Mouse (Mus musculus) forebrain, embryonic 15.5 days (tissue): ENCODE data around the gene Leap2. TPM values are rescaled to one million over a fixed set of nuclear protein-coding genes. Genes with fewer than 3 reads are reported as not detected.

ENCODE experiments used
- ATAC-seq: fragments of 200-750 bp; cut with Nextera tagmentation; replicated peaks from 2 replicates; pipeline ENCODE4 v1.8.0; 2017; ENCODE audit warnings: mild to moderate bottlenecking, moderate TSS enrichment, moderate library complexity
- H3K27ac ChIP-seq: fragments of 300-500 bp; sonication (generic); replicated peaks from 2 replicates; pipeline ENCODE4 v1.5.1; 2015; ENCODE audit warnings: mild to moderate bottlenecking, inconsistent platforms
- H3K27me3 ChIP-seq: fragments of 300-500 bp; sonication (generic); 2 replicates; pipeline ENCODE4 v1.6.1; 2015; ENCODE audit warnings: inconsistent platforms
- H3K36me3 ChIP-seq: fragments of 300-500 bp; sonication (generic); 2 replicates; pipeline ENCODE4 v1.6.1; 2015; ENCODE audit warnings: mild to moderate bottlenecking, inconsistent platforms
- H3K4me1 ChIP-seq: fragments of 300-500 bp; sonication (generic); 2 replicates; pipeline ENCODE4 v1.6.1; 2015; ENCODE audit warnings: inconsistent platforms
- H3K4me2 ChIP-seq: fragments of 300-500 bp; sonication (generic); replicated peaks from 2 replicates; pipeline ENCODE4 v1.6.1; 2015; ENCODE audit warnings: mild to moderate bottlenecking, inconsistent platforms
- H3K4me3 ChIP-seq: fragments of 300-500 bp; sonication (generic); 2 replicates; pipeline ENCODE4 v1.5.1; 2015; ENCODE audit warnings: mild to moderate bottlenecking, inconsistent platforms
- H3K9ac ChIP-seq: fragments of 300-500 bp; sonication (generic); replicated peaks from 2 replicates; pipeline ENCODE4 v1.6.1; 2015; ENCODE audit warnings: mild to moderate bottlenecking, inconsistent platforms
- H3K9me3 ChIP-seq: fragments of 300-500 bp; sonication (generic); 2 replicates; pipeline ENCODE4 v1.6.1; 2016; ENCODE audit warnings: inconsistent platforms
- WGBS: fragments of 180-500 bp; shearing (Covaris S2); methylation state at CpG from one replicate; pipeline ENCODE4 v1.1.7; 2015; ENCODE audit warnings: mixed read lengths; 5-methylcytosine and 5-hydroxymethylcytosine counted together
- microRNA-seq: library from miRNA; unstranded; fragments of <30 nt; microRNA quantifications from one replicate; pipeline ENCODE4, GENCODE M21; 2016
- polyA plus RNA-seq: library from polyadenylated mRNA; unstranded; fragments of >200 nt; fragmentation: Nextera tagmentation; extraction: Ambion mirVana; gene quantifications from 2 replicates; pipeline ENCODE4 v1.2.1, GENCODE M21; 2015

Leap2 gene
- polyA plus RNA-seq, 1 experiment from 2014 or later = not detected

- Histone ChIP-seq H3K9ac (no peak overlapping the region), H3K27ac (no peak overlapping the region), H3K9me3 (no peaks in the 10 kb centered on the region), H3K4me2 (no peak overlapping the region), H3K4me3 (no peak overlapping the region), H3K36me3 (peaks cover 73% of the 10 kb centered on the region), H3K4me1 (no peaks in the 10 kb centered on the region), H3K27me3 (no peaks in the 10 kb centered on the region)
- no peak for ATAC-seq
Measured at GRCm38 (mm10) chr11:53418048-53418447, 4.9 kb downstream of the Leap2 start.

DNA sequence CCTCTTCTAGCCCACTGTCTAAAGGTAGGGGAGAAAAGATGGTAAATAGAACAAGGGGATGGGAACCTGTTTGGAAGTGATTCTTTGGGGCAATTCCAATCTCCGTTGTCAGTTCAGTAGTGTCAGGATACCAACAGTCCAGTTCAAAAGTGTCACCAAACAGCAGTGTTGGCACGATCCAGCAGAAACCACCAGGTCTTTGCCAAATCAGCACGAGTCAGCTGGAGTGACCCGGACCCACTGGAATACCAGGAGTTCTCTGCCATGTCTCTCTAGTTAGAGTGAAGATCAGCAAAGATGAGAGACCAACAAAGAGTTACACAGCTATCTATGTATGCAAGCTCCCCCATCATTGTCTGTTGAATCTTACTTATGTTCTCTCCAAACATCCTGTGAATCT is 9.1 kb downstream of the Leap2 start:
- no peak overlapping the region for H3K27ac ChIP-seq
- no peak overlapping the region for H3K4me2 ChIP-seq
- no peaks in the 10 kb centered on the region for H3K9me3 ChIP-seq
- no peak for ATAC-seq
- no peaks in the 10 kb centered on the region for H3K27me3 ChIP-seq
- H3K36me3 ChIP-seq = peaks cover 93% of the 10 kb centered on the region
- H3K4me1 ChIP-seq = no peaks in the 10 kb centered on the region
- 93% methylated on average over 4 of the region's 4 CpGs for WGBS
- H3K9ac ChIP-seq = no peak overlapping the region
- no peak overlapping the region for H3K4me3 ChIP-seq

- H3K9ac ChIP-seq = no peak overlapping the region
- no peak overlapping the region for H3K4me3 ChIP-seq
- H3K4me1 ChIP-seq = no peaks in the 10 kb centered on the region
- peaks cover 88% of the 10 kb centered on the region for H3K36me3 ChIP-seq
- H3K9me3 ChIP-seq = no peaks in the 10 kb centered on the region
- no peaks in the 10 kb centered on the region for H3K27me3 ChIP-seq
- H3K4me2 ChIP-seq = no peak overlapping the region
- no peak overlapping the region for H3K27ac ChIP-seq
- ATAC-seq = no peak
Measured at GRCm38 (mm10) chr11:53411738-53412137, 11.2 kb downstream of the Leap2 start.

DNA sequence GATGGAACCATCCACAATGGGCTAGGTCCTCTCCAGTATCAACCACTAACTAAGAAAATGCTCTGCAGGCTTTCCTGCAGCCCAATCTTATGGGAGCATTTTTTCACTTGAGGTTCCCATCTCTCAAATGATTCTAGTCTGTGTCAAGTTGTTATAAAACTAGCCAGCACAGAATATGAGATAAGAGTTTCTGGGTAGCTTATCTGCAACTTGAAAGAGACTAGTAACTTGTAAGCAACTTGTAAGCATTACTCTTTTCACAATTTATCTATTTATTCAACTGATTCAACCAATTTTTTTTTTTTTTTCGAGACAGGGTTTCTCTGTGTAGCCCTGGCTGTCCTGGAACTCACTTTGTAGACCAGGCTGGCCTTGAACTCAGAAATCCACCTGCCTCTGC is 19.3 kb downstream of the Leap2 start:
- Histone ChIP-seq H3K4me1 (no peaks in the 10 kb centered on the region), H3K9me3 (no peaks in the 10 kb centered on the region), H3K27me3 (no peaks in the 10 kb centered on the region), H3K4me3 (no peak overlapping the region), H3K36me3 (peaks cover 82% of the 10 kb centered on the region), H3K9ac (no peak overlapping the region), H3K27ac (no peak overlapping the region), H3K4me2 (no peak overlapping the region)
- ATAC-seq = no peak
- WGBS = 91% methylated on average over 1 of the region's 1 CpGs

DNA sequence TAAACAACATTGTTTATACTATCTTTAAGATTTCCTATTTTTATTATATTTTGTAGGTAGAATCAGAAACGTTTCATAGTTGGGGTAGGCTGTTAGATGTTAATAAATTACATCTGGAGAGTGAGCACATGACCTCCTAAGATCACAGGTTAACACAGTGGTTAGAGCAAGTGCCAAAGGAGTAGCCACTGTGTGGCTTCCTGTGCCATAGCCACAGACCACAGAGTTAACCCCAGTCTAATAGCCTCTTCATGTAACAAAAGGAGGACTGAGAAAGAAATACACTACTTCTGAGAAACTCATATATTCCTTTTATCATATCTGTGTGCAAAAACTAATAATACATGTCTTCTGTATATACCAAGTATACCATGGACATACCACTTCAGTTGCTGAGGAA is 29.1 kb downstream of the Leap2 start:
- Histone ChIP-seq H3K27me3 (no peaks in the 10 kb centered on the region), H3K9me3 (no peaks in the 10 kb centered on the region), H3K4me2 (no peak overlapping the region), H3K9ac (no peak overlapping the region), H3K36me3 (peaks cover 51% of the 10 kb centered on the region), H3K27ac (no peak overlapping the region), H3K4me3 (no peak overlapping the region), H3K4me1 (no peaks in the 10 kb centered on the region)
- WGBS = 98% methylated on average over 1 of the region's 1 CpGs
- ATAC-seq = no peak

DNA sequence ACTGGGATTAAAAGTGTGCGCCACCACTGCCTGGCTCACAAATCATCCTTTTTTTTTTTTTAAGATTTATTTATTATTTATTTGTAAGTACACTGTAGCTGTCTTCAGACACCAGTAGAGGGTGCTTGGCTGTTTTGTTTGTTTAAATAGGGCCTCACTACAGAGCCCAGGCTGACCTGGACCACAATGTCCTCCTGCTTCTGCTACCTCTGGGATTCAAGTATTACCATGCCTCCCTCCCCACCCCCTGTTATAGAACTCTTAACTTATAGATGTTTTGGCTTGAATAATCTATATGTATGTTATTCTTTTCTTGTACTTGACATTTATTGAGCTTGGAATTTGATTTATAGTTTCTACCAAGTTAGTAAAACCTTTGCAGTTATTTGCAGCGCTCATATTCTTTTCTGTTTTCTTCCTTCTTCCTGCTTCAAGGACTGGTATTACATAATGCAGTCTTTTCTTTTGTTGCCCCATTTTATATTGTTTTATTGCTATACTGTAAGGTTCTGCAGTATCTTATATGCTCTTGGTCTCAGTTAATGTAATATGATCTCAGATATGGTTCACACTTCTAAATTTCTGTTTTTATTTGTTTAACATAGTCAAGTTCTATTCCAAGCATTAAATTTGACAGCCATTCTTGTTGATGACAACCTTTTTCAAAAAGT is 39.1 kb downstream of the Leap2 start:
- H3K9me3 ChIP-seq = no peaks in the 10 kb centered on the region
- H3K27me3 ChIP-seq = no peaks in the 10 kb centered on the region
- WGBS = 98% methylated on average over 2 of the region's 2 CpGs
- H3K4me1 ChIP-seq = no peaks in the 10 kb centered on the region
- no peak overlapping the region for H3K4me2 ChIP-seq
- peaks cover 35% of the 10 kb centered on the region for H3K36me3 ChIP-seq
- no peak for ATAC-seq
- no peak overlapping the region for H3K9ac ChIP-seq
- H3K27ac ChIP-seq = no peak overlapping the region
- no peak overlapping the region for H3K4me3 ChIP-seq

GRCm38 (mm10) chr11:53378918-53379317 is 44.1 kb downstream of the Leap2 start:
- WGBS = 100% methylated on average over 1 of the region's 1 CpGs
- H3K36me3 ChIP-seq = peaks cover 48% of the 10 kb centered on the region
- H3K9ac ChIP-seq = no peak overlapping the region
- H3K4me2 ChIP-seq = no peak overlapping the region
- no peak for ATAC-seq
- H3K4me3 ChIP-seq = no peak overlapping the region
- H3K9me3 ChIP-seq = no peaks in the 10 kb centered on the region
- no peak overlapping the region for H3K27ac ChIP-seq
- H3K4me1 ChIP-seq = no peaks in the 10 kb centered on the region
- H3K27me3 ChIP-seq = no peaks in the 10 kb centered on the region

Small RNAs within 50 kb of the gene (microRNA-seq; reads per million reads assigned to microRNA genes)
- gene Mir6920 = not detected

Other genes starting within 250 kb of the Leap2 start
- 51.8 and 54.7 TPM in 2 replicates for gene Hspa4, start 122.7 kb downstream of the Leap2 start, polyA plus RNA-seq
- gene Zcchc10, start 98.5 kb downstream of the Leap2 start, polyA plus RNA-seq = 13.6 and 15.2 TPM in 2 replicates
- 60.9 and 70.8 TPM in 2 replicates for gene Aff4, start 72.3 kb downstream of the Leap2 start, polyA plus RNA-seq
- gene Uqcrq, start 7.7 kb upstream of the Leap2 start, polyA plus RNA-seq = 589 and 615 TPM in 2 replicates
- gene Gdf9, start 7.9 kb upstream of the Leap2 start, polyA plus RNA-seq = 3.3 and 4.0 TPM in 2 replicates
- 0.08 TPM in 1 of 2 replicates, not detected in the other for gene Gm10447, start 33.9 kb upstream of the Leap2 start, polyA plus RNA-seq
- 1.6 and 2.3 TPM in 2 replicates for gene Shroom1, start 34.0 kb upstream of the Leap2 start, polyA plus RNA-seq
- gene Gm9837, start 47.3 kb upstream of the Leap2 start, polyA plus RNA-seq = not detected in 2 replicates
- gene Gm9945, start 57.0 kb upstream of the Leap2 start, polyA plus RNA-seq = 0.50 TPM in 1 of 2 replicates, not detected in the other
- 1.8 and 1.9 TPM in 2 replicates for gene Sowaha, start 57.1 kb upstream of the Leap2 start, polyA plus RNA-seq
- 21.6 and 23.1 TPM in 2 replicates for gene Sept8, start 96.1 kb upstream of the Leap2 start, polyA plus RNA-seq
- 262 and 280 TPM in 2 replicates for gene Kif3a, start 144.2 kb upstream of the Leap2 start, polyA plus RNA-seq
- gene Il4, start 195.5 kb upstream of the Leap2 start, polyA plus RNA-seq = 3.9 and 4.3 TPM in 2 replicates
- not detected in 2 replicates for gene Il13, start 211.5 kb upstream of the Leap2 start, polyA plus RNA-seq